Mouse (Mus musculus): ENCODE data around the gene Cort.

- TF ChIP-seq CTCF (IDR thresholded peaks at IDR 0.05; ENCODE audit: extremely low read depth, insufficient read length, insufficient replicate concordance, low read depth, low read length): no peak
- no peak for TF ChIP-seq POLR2A (IDR thresholded peaks at IDR 0.05; ENCODE audit: low read depth, low read length)
Measured at GRCm38 (mm10) chr4:149133395-149133794, 6.8 kb upstream of the Cort start.
